Mouse (Mus musculus): ENCODE data around the gene Pot1b. TPM values are rescaled to one million over a fixed set of nuclear protein-coding genes. Genes with fewer than 3 reads are reported as not detected.

Pot1b gene
- polyA plus RNA-seq, 1 experiment from 2014 or later, result 8.4 TPM

Other genes with a start within 250 kb of the Pot1b start
- not detected in 2 replicates for gene Vmn2r118, start 87.4 kb downstream of the Pot1b start, polyA plus RNA-seq (2016; fragmentation: Nextera tagmentation; extraction: Ambion mirVana)
- gene Adgre4, start 37.4 kb upstream of the Pot1b start, polyA plus RNA-seq (2016; fragmentation: Nextera tagmentation; extraction: Ambion mirVana), result 0.05 TPM in 1 of 2 replicates, not detected in the other
- 5.9 and 6.9 TPM in 2 replicates for gene Zfp119a, start 166.3 kb upstream of the Pot1b start, polyA plus RNA-seq (2016; fragmentation: Nextera tagmentation; extraction: Ambion mirVana)
- 8.2 and 11.0 TPM in 2 replicates for gene Zfp959, start 179.5 kb upstream of the Pot1b start, polyA plus RNA-seq (2016; fragmentation: Nextera tagmentation; extraction: Ambion mirVana)
- gene Zfp119b, start 236.9 kb upstream of the Pot1b start, polyA plus RNA-seq (2016; fragmentation: Nextera tagmentation; extraction: Ambion mirVana), result 3.9 TPM in 2 replicates
- 0.25 and 0.72 TPM in 2 replicates for gene Ebi3, start 240.0 kb upstream of the Pot1b start, polyA plus RNA-seq (2016; fragmentation: Nextera tagmentation; extraction: Ambion mirVana)
- gene Yju2, start 246.5 kb upstream of the Pot1b start, polyA plus RNA-seq (2016; fragmentation: Nextera tagmentation; extraction: Ambion mirVana), result 20.9 and 24.4 TPM in 2 replicates